Mouse (Mus musculus) CH12.LX (cell line): Measurements from ENCODE around the gene Podn.

Source experiments
- BHLHE40 ChIP-seq: IDR thresholded peaks from 2 replicates; pipeline ENCODE4 v1.6.1; 2011; ENCODE audit warnings: mild to moderate bottlenecking, low read depth, low read length, improper control_type of control experiment
- CTCF ChIP-seq, 2 experiments: IDR thresholded peaks in 1 of 2; conservative IDR thresholded peaks in 1 of 2; 2 replicates each; pipeline ENCODE4 v1.5.1; 2011 to 2012; ENCODE audit warnings: low read depth in 2 of 2, low read length in 2 of 2, improper control_type of control experiment in 1 of 2, inconsistent platforms in 1 of 2, mild to moderate bottlenecking in 1 of 2, moderate library complexity in 1 of 2
- E2F4 ChIP-seq: IDR thresholded peaks from 2 replicates; pipeline ENCODE4 v1.6.1; 2011; ENCODE audit warnings: low read depth, low read length, improper control_type of control experiment; ENCODE audit not compliant: insufficient replicate concordance
- ELF1 ChIP-seq: IDR thresholded peaks from 2 replicates; pipeline ENCODE4 v1.6.1; 2014; ENCODE audit warnings: low read depth, mild to moderate bottlenecking, inconsistent platforms, low read length, improper control_type of control experiment
- EP300 ChIP-seq: IDR thresholded peaks from 2 replicates; pipeline ENCODE4 v1.6.1; 2011; ENCODE audit warnings: low read length, improper control_type of control experiment
- GABPA ChIP-seq: IDR thresholded peaks from 2 replicates; pipeline ENCODE4 v1.6.1; 2012; ENCODE audit warnings: low read depth, low read length, improper control_type of control experiment, inconsistent platforms; ENCODE audit not compliant: insufficient replicate concordance
- MAX ChIP-seq: IDR thresholded peaks from 2 replicates; pipeline ENCODE4 v1.6.1; 2011; ENCODE audit warnings: low read length, improper control_type of control experiment
- MAZ ChIP-seq: IDR thresholded peaks from 2 replicates; pipeline ENCODE4 v1.6.1; 2012; ENCODE audit warnings: low read depth, mild to moderate bottlenecking, inconsistent platforms, low read length, improper control_type of control experiment, moderate library complexity
- MXI1 ChIP-seq: IDR thresholded peaks from 2 replicates; pipeline ENCODE4 v1.6.1; 2011; ENCODE audit warnings: mild to moderate bottlenecking, low read depth, low read length, improper control_type of control experiment
- NELFE ChIP-seq: IDR thresholded peaks from 2 replicates; pipeline ENCODE4 v1.6.1; 2011; ENCODE audit warnings: low read depth, low read length, improper control_type of control experiment
- POLR2A ChIP-seq: IDR thresholded peaks from 2 replicates; pipeline ENCODE4 v1.6.1; 2011; ENCODE audit warnings: low read depth, mild to moderate bottlenecking, improper control_type of control experiment, low read length
- RAD21 ChIP-seq: IDR thresholded peaks from 2 replicates; pipeline ENCODE4 v1.6.1; 2011; ENCODE audit warnings: low read depth, mild to moderate bottlenecking, low read length, improper control_type of control experiment, moderate library complexity
- ZMIZ1 ChIP-seq: IDR thresholded peaks from 2 replicates; pipeline ENCODE4 v1.6.1; 2012; ENCODE audit warnings: low read depth, mild to moderate bottlenecking, inconsistent platforms, low read length, improper control_type of control experiment

GRCm38 (mm10) chr4:108014466-108014865 lies 81.8 kb downstream of the Podn start:
- TF ChIP-seq E2F4 (no peak), MAZ (no peak), RAD21 (no peak), POLR2A (no peak), CTCF (conservative IDR thresholded peaks at IDR 0.05 in 1 of 2, IDR thresholded peaks at IDR 0.05 in 1 of 2; ENCODE audit: low read depth in 2 of 2, low read length in 2 of 2) (no peak), ELF1 (no peak), MAX (no peak), EP300 (no peak), NELFE (no peak), BHLHE40 (no peak), MXI1 (no peak), ZMIZ1 (no peak), GABPA (no peak)
